Mouse (Mus musculus): ENCODE measurements around the gene Pfdn5.

The Pfdn5 gene

DNA sequence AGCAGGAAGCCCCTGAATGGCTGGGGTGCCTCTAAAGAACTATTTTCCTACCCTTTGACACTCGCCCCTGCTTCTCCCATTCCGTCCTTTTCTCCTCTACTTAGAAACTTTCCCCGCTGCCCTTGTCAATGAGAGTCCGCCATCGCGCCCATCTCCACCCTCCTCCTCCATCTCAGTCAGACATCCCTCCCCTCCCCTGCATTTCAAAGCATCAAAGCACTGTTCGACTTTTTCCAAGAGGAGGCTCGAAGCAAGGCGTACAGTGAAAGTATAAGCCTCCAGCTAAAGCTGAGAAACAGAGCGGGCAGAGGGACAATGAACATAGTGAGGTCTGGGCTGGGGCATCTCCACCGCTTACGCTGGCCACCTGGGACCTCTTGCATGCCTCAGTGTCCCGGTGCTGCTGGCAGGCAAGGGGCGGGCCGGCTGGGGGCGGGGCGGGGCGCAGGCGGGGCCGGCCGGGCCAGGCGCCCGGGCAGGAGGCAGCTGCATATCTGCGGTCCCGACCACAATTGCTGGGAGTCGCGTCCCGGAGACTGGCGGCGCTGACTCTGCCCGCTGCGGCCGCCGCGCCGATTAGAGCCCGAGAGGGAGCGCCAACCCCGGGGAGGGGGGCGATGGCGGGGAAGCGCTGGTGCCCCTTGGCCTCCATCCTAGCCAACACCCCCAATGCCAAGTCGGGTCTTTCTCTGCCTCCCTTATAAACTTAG is 50.7 kb downstream of the Pfdn5 start:
- peak; percentile 72 for DNase-seq (ENCODE audit: low read depth)

DNA sequence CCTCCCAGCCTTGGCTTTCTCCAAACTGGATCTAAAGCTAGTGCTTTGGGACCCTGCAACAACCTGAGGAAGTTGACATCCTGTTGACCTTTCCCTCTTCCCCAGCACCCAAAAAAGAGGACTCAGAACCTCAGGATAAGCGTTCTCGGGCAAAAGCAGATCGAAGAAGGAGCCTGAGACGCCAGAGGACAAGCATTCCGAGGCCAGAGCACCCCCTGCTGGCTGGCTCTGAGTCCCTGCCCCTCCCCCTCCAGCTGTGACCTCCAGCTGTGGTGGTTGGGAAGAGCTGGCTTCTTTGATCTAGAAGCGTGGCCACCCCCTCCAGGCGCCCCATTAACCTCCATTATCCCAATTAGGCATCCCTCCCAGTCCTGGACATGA is 51.2 kb downstream of the Pfdn5 start:
- peak; percentile 89 for DNase-seq (ENCODE audit: low read depth)

DNA sequence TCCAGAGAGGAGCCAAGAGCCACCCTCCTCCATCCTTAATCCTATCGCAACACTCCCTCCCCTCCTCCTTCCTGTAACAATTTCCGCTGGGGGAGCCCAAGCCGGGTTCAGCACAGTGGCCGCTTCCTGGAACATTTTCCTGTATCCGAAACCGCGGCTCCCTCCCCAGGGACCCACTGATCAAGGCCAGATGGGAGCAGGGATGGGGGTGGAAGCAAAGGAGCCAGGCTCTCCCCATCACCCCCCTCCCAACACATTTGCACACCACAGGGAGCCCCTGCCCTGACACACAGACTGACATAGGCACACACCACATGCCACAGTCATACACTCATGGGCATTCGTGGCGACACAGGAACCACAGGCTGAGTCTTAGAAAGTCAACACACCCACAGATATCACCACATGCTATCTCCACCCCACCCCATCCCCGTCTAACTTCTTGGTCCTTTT is 51.9 kb downstream of the Pfdn5 start:
- peak; percentile 64 for DNase-seq (ENCODE audit: low read depth)
